Mouse (Mus musculus) thymus, adult 2 months (tissue): ENCODE results near the gene Gm6993. TPM values are rescaled to one million over a fixed set of nuclear protein-coding genes. Genes with fewer than 3 reads are reported as not detected.
A peak's percentile ranks its signal among the peaks of the same experiment; 100 is the strongest.

ENCODE experiments used
- DNase-seq: peaks from one replicate; pipeline ENCODE4 v3.0.0; 2021
- H3K27ac ChIP-seq: fragments of 200-500 bp; 2 replicates; pipeline ENCODE4 v1.5.1; 2012; ENCODE audit warnings: low read length, control low read depth; ENCODE audit not compliant: control insufficient read depth, insufficient read depth
- H3K27me3 ChIP-seq: fragments of 200-500 bp; 2 replicates; pipeline ENCODE4 v1.6.1; 2012; ENCODE audit warnings: mild to moderate bottlenecking, low read length, moderate library complexity, mixed read lengths; ENCODE audit not compliant: control insufficient read depth, insufficient read depth
- H3K36me3 ChIP-seq: fragments of 200-500 bp; 2 replicates; pipeline ENCODE4 v1.6.1; 2012; ENCODE audit warnings: mild to moderate bottlenecking, low read length, moderate library complexity; ENCODE audit not compliant: control insufficient read depth, insufficient read depth
- H3K4me1 ChIP-seq: fragments of 200-500 bp; replicated peaks from 2 replicates; pipeline ENCODE4 v1.6.1; 2012; ENCODE audit warnings: low read length; ENCODE audit not compliant: control insufficient read depth, insufficient read depth
- H3K4me3 ChIP-seq: fragments of 200-500 bp; 2 replicates; pipeline ENCODE4 v1.5.1; 2012; ENCODE audit warnings: mild to moderate bottlenecking, low read length, control low read depth, moderate library complexity; ENCODE audit not compliant: control insufficient read depth, insufficient read depth
- CTCF ChIP-seq: fragments of 200-500 bp; IDR thresholded peaks from 2 replicates; pipeline ENCODE4 v1.5.1; 2012; ENCODE audit warnings: mild to moderate bottlenecking, control low read depth, low read length, moderate library complexity, borderline replicate concordance; ENCODE audit not compliant: control insufficient read depth, poor library complexity, insufficient read depth; ENCODE audit errors: extremely low read depth
- POLR2A ChIP-seq: fragments of 200-500 bp; IDR thresholded peaks from 2 replicates; pipeline ENCODE4 v1.6.1; 2012; ENCODE audit warnings: mild to moderate bottlenecking, low read length, control low read depth, moderate library complexity; ENCODE audit not compliant: control insufficient read depth, poor library complexity, insufficient read depth; ENCODE audit errors: extremely low read depth
- WGBS: fragments of 180-500 bp; shearing (Covaris S2); methylation state at CpG from one replicate; pipeline ENCODE4 v1.1.7; 2018; 5-methylcytosine and 5-hydroxymethylcytosine counted together
- polyA plus RNA-seq: library from polyadenylated mRNA; depleted of rRNA; stranded (reverse); fragments of >200 nt; gene quantifications from 2 replicates; pipeline ENCODE4 v1.2.3, GENCODE M21; 2012

The Gm6993 gene
- polyA plus RNA-seq, 1 experiment, result not detected

DNA sequence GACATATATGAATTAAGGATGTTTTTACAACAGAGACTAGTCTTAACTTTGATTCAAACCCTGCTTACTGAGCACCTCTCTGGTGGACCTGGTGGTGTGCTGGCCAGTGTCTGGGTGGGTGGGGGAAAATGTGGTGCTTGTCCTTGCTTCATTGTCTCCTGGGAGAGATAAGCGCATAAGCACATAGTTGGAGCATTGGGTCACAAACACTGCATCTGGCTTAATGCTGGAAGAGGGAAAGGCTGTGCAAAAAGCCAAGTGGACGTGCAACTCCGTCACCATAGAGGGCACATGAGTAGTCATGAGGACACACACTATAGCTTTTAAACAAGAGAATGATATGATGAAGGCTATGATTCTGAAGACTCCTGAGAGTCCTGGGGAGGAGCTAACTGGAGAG lies 21.3 kb downstream of the Gm6993 start:
- Histone ChIP-seq H3K27me3 (no peaks in the 10 kb centered on the region), H3K36me3 (no peaks in the 10 kb centered on the region), H3K4me1 (no peaks in the 10 kb centered on the region), H3K4me3 (no peak overlapping the region), H3K27ac (no peak overlapping the region)
- DNase-seq, result no peak
- TF ChIP-seq CTCF (no peak), POLR2A (no peak)
- WGBS, result 84% methylated on average over 3 of the region's 3 CpGs

DNA sequence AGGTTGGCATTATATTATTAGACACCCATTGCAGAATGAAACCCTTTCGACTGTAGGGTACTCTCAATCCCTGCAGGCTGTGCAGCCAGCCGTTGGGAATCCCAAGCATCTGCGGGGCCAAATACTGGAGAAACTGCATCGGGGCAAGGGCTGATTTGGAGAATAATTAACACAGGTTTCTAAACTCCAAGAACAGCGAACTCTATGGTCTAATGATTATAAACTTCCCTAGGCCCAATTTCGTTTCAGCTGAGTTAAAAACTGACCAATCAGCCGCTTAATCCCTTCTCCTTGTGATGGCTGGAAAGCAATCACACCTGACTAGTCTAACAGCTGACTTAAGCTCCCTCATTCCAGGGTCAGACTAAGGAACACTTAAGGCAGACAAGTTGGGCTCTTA lies 23.4 kb downstream of the Gm6993 start:
- Histone ChIP-seq H3K36me3 (no peaks in the 10 kb centered on the region), H3K27ac (no peak overlapping the region), H3K27me3 (no peaks in the 10 kb centered on the region), H3K4me1 (no peaks in the 10 kb centered on the region), H3K4me3 (no peak overlapping the region)
- TF ChIP-seq CTCF, result no peak
- TF ChIP-seq POLR2A, result no peak
- DNase-seq, result no peak
- WGBS, result 65% methylated on average over 7 of the region's 7 CpGs

DNA sequence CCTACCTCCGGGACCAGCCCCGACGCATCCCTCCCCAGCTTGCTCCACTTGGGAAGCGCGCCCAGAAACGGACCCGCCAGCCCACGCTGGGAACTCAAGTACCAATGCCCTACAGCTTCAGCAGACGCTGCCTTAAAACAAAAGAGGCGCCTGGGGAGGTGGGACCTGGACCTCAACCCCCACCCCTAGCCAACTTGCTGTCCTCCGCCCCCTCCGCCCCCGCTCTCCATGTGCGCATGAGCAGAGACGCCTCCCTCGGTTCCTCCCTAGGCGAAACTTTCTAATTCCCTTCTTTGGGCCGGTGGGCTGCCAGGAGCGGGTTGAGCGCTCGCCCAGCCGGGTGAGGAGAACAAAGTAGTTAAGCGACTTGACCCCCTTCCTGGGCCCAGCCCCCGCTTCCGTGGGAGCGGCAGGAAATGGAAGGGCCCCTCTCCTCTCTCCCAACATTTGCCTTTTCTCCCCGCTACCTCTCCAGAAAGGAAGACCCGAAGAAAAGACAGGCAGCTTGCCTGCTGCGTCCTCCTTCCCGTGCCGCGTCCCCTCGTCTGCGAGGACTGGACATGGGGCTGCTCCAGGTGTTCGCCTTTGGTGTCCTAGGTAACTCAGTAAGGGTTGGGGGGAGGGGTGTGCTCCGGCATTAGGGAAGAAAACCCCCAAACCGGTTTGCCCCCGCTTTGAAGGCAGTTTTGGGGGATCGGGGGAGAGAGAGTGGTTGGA lies 24.6 kb downstream of the Gm6993 start, which contains the start of gene Lamb1:
TSS of gene Lamb1 (plus strand) at position 230 of the 717 bp plus-strand sequence.
- no peak within 1 kb of the TSS for H3K27ac ChIP-seq
- no peaks in the 10 kb centered on the region for H3K36me3 ChIP-seq
- H3K4me1 ChIP-seq, result no peaks in the 10 kb centered on the region
- H3K27me3 ChIP-seq, result no peaks in the 10 kb centered on the region
- peak within 1 kb of the TSS; percentile 25; the same call in 1 of the 2 replicates for H3K4me3 ChIP-seq
- DNase-seq, result no peak
- no peak for TF ChIP-seq POLR2A
- TF ChIP-seq CTCF, result no peak
- WGBS, result 5% methylated on average over 39 of the region's 39 CpGs

DNA sequence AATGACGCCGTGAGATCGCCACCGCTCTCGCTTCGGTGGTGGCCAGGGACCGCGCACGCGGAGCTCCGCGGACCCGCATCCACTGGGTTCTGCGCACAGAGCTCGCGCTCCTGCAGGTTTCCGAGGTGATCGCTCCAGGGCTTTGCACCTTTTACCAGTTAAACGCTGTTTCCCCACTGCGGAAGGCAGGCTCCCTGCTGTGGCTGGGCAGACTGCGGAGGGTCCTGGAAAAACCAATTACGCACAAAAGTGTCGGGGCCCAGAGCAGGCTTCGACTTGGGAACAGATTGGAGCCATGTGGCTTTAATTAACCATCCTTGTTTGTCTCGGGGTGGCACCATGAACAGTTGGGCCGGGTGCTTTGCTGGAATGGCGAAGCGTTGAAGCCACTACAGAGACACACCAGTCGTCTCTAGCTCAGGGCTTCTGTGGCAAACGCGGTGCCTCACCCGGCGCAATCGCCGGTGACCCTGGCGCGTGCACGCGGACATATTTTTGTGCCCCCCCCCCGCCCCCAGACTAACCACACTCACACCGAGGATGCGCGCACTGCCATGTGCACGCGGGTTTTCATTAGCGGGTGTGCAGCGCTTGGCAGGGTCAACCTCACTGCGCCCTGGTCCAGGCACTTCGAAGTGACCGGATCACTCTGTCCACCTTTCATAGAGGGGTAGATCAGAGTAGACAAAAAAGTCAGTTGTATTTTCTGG lies 25.3 kb downstream of the Gm6993 start:
- no peaks in the 10 kb centered on the region for H3K36me3 ChIP-seq
- no peaks in the 10 kb centered on the region for H3K4me1 ChIP-seq
- WGBS, result 3% methylated on average over 50 of the region's 50 CpGs
- TF ChIP-seq CTCF, result no peak
- no peak for TF ChIP-seq POLR2A
- peak overlapping the region; percentile 25; the same call in 1 of the 2 replicates for H3K4me3 ChIP-seq
- H3K27ac ChIP-seq, result no peak overlapping the region
- DNase-seq, result no peak
- no peaks in the 10 kb centered on the region for H3K27me3 ChIP-seq

DNA sequence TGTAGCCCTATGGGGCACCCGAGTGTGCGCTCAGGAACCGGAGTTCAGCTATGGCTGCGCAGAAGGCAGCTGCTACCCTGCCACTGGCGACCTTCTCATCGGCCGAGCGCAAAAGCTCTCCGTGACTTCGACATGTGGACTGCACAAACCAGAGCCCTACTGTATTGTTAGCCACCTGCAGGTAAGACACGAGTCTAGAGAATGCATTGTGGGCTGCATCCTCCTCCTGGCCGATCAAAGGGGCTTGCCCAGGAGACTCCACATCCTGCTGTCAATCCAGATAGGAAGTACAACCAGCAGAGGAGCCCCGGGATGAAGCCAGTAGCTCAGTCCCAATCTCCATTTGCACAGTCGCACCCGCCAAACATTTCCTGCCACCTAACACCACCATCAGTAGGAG lies 26.1 kb downstream of the Gm6993 start:
- Histone ChIP-seq H3K4me1 (no peaks in the 10 kb centered on the region), H3K27me3 (no peaks in the 10 kb centered on the region), H3K36me3 (no peaks in the 10 kb centered on the region), H3K4me3 (no peak overlapping the region), H3K27ac (no peak overlapping the region)
- DNase-seq, result no peak
- 11% methylated on average over 15 of the region's 15 CpGs for WGBS
- no peak for TF ChIP-seq POLR2A
- TF ChIP-seq CTCF, result no peak

DNA sequence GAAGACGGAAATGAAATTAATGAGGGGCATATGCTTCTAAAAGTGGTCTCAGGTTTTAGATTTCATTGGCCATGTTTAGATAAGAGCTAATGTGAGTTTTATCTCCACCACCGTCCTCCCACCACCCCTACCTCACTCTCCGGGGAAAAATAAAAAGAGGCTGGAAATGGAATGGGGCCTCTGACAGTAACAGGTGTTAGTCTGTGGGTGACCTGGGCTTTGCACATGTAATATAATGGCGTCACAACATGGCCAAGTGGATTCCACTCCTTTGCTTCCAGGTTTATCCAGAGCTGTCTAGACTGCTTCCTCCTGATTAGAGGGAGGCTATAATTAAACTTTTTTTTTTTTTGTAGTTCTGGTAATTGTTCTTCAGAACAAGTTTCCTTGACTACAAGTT lies 26.8 kb downstream of the Gm6993 start:
- no peaks in the 10 kb centered on the region for H3K27me3 ChIP-seq
- no peaks in the 10 kb centered on the region for H3K36me3 ChIP-seq
- H3K4me1 ChIP-seq, result no peaks in the 10 kb centered on the region
- DNase-seq, result no peak
- TF ChIP-seq CTCF (no peak), POLR2A (no peak)
- no peak overlapping the region for H3K4me3 ChIP-seq
- H3K27ac ChIP-seq, result no peak overlapping the region
- WGBS, result 71% methylated on average over 4 of the region's 4 CpGs

DNA sequence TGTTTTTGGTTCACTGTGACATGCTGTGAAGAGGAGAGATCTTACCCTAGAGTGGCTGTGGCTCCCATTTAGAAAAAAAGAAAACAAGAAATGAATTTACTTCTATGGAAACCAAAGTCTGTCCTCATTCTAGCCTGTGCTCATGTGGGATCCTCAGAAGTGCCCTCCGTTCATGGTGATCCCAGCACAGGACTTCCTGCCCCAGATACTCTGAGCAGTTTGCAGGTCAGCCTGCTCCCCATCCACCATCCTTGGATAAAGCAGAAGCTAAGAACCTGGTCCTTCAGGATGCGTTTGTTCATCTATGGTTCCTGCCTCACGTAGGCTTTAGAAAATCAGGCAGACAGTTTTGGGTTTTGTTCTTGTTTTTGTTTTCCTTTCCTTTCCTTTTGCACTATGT lies 27.7 kb downstream of the Gm6993 start:
- whole genome bisulfite sequencing, result 83% methylated on average over 3 of the region's 3 CpGs
- TF ChIP-seq POLR2A, result no peak
- no peak for TF ChIP-seq CTCF
- Histone ChIP-seq H3K4me1 (no peaks in the 10 kb centered on the region), H3K27ac (no peak overlapping the region), H3K4me3 (no peak overlapping the region), H3K27me3 (no peaks in the 10 kb centered on the region), H3K36me3 (no peaks in the 10 kb centered on the region)
- DNase-seq, result no peak
